Mouse (Mus musculus): Measurements from ENCODE around the gene Ctnnd2.

Gene Ctnnd2

GRCm38 (mm10) chr15:30990421-30991252 lies 818.2 kb downstream of the Ctnnd2 start:
- no peak for DNase-seq (ENCODE audit: low spot score in 2 of 2)

DNA sequence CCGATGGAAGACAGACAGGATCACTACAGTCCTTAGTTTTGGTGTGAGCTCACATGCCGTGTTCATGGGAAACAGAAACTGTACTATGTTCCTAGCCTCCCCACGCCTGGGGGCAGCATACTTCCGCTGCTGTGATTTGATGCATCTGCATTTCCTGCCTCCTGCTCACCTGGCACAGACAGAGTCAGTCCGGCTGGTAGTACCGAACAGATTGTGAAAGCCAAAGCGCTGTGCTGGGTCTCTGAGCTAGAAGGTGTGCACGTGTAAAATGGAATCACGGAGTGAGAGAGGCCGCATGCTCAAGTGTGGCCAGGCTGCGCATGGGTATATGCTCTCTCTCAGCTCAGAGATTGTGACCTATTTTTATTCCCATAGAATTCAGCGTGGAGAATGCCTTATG lies 820.0 kb downstream of the Ctnnd2 start:
- DNase-seq (ENCODE audit: low spot score in 2 of 2), result no peak

DNA sequence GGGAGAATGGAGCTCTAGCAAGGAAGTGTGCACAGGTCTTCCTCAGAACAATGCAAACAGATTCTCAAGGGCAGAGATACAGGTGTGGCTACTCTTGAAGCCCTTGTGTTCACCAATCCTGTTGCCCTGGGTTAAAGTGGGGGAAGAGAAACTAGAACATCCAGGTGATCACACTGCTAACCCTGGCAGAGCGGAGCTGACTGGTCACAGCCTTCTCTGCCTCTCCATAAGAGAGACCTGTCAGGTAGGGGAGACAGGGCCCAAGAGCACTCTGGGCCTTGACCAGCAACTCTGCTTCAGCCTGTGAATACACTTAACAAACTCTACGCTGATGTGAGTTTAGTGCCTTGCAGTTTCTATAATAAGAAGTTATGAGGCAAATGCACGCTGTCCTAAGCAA lies 820.5 kb downstream of the Ctnnd2 start:
- no peak for DNase-seq (ENCODE audit: low spot score in 2 of 2)

DNA sequence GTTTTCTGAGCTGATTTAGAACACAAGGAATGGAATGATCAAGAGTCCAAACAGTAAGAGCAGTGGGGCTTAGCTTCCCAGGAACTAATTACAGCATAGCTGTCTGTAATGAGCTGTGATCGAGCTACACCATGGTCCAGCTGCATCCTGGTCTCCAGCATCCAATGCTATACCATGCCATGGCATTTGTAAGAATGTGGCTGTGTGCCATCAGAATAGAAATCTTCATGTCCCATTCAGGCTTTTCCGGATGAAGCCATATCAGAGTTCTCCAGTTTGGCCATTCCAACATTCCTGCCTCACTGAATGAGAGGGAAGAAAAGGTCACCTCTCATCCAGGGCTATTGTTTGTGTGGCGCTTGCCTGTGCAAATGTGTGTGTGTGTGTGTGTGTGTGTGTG lies 823.0 kb downstream of the Ctnnd2 start:
- peak in 1 of 2 experiments; percentile 3 for DNase-seq (ENCODE audit: low spot score in 2 of 2)

DNA sequence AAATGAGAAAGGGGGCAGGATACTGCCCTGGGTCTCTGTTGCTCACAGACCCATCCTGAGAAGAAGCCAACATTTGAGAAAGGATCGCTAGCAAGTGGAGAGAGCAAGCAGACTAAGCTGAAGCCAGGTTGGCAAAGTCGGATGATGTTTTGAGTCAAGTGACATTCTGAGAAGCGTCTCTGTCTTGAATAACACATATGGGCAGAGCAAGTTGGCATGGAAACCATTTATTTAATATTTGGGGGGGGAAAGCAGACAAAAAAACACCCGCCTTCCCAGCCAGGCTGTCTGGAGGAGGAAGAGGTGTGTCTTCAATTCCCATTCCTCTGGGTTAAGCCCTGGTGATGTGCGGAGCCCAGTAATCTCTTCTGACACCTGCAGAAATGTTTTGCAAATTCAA lies 832.1 kb downstream of the Ctnnd2 start:
- DNase-seq (ENCODE audit: low spot score in 2 of 2), result no peak

GRCm38 (mm10) chr15:31004976-31005375 lies 832.6 kb downstream of the Ctnnd2 start:
- no peak for DNase-seq (ENCODE audit: low spot score in 2 of 2)

GRCm38 (mm10) chr15:31006050-31006824 lies 833.8 kb downstream of the Ctnnd2 start:
- DNase-seq (ENCODE audit: low spot score in 2 of 2), result no peak

- DNase-seq (ENCODE audit: low spot score in 2 of 2), result no peak
Measured at GRCm38 (mm10) chr15:31006825-31007157, 834.4 kb downstream of the Ctnnd2 start.

DNA sequence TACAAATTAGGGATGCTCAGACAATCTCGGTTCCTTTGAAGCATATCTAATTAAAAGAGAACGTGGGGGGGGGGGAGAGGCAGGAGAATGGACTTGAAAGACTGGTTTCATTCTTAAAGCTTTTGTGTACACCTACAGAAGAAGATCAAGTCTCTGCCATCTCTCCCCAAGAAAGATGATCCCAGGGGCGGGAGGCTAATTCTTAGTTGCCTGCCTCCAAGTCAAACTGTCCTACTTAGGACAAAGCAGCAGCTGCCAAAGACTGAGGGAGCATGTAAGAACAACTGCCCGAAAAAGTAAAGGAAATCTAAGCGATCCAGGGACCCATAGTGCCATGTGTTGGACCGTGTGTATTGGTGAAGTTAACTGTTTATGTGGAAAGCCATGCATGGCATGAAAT lies 836.2 kb downstream of the Ctnnd2 start:
- DNase-seq (ENCODE audit: low spot score in 2 of 2), result no peak

DNA sequence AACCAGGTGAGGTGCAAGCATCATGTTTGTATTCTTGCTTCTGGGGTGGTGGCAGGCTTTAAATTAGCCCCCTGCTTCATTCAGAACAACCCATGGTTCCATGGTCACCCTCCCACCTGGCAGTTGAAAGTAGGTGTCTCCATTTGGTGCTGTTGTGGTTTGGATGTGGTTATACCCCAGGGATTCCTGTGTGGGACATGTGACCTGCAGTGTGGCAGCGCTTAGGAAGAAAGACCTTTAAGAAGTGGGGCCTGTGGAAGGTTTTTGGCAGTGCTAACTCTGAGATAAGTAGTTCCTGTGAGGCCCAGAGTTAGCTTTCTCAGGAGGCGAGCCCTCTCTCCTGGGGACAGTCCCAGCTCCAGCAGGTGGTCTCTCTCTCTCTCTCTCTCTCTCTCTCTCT lies 848.4 kb downstream of the Ctnnd2 start:
- DNase-seq (ENCODE audit: low spot score in 2 of 2), result no peak

- no peak for DNase-seq (ENCODE audit: low spot score in 2 of 2)
Measured at GRCm38 (mm10) chr15:31022012-31022411, 849.6 kb downstream of the Ctnnd2 start.

DNA sequence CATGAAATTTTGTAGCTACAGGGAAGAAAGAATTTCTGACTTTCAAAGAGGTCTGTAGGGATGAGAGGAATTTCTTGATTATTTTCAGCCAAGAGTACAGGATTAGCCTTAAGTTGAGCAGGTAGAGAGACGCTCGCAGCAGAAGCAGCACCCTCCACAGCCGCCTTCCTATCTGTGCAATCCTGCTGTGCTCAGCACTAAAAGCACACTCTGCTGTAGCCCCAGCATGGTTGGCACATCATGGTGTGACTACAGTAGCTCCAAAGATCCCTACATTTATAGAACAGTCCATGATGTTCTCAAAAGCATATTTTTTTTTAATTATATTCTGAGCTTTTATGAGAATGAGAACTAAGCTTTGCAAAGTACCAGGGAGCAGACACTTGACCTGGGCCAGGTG lies 850.1 kb downstream of the Ctnnd2 start:
- DNase-seq (ENCODE audit: low spot score in 2 of 2), result no peak

DNA sequence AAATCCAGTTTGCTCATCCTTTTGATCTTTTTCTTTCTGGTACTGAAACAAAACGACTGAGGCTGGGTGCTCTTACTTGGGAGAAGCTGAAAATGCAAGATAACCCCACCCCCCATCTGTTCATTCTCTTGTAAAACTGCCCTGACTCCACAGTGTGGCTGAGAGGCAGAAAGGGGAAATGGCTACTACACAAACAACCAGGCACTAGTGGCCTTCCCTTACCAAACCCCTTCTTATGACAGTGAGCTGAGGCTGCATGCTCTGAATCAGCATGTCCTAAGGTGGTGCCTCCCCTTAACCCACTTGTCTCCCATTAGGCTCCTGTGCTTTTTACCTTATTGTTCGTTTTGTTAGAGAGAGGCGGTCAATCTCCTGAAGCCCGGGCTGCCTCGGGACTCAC lies 851.4 kb downstream of the Ctnnd2 start:
- DNase-seq (ENCODE audit: low spot score in 2 of 2), result no peak

- no peak for DNase-seq (ENCODE audit: low spot score in 2 of 2)
Measured at GRCm38 (mm10) chr15:31027448-31028230, 855.2 kb downstream of the Ctnnd2 start.

DNA sequence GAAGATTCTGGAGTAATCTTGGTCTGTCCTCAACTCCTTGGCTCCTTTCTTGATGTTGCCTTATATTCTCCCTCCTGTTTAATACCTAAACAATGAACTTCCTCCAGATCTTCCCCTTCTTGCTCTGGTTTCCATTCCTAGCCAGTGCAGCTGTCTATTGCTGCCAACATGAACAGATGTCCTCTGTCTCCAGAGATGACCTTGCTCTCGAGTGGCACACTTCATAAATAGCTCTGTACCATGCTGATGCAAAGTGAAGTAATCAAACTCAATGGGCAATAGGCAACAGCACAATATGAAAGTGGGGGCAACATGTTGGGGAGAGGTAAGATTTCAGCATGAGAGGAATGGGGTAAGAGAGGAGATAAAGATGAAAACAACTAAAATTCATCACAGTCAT lies 872.6 kb downstream of the Ctnnd2 start:
- no peak for DNase-seq (ENCODE audit: low spot score in 2 of 2)

DNA sequence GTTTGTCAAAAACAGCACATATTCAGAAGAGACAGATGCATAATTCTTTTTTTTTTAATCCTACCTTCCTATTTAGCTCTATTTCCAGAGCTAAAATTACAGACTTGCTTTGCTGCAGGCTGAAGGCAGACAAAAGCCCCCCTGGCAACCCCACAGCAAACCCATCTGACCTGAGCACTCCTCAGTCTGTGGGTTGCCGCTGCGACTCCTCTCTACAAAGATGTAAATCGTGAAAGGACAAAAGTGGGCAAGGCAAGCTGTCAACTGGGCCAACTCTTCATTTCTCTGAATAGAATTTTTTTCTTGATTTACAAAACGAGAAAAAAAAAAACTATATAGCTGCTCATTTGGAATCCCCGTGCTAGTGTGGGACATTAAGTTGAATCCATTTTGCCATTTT lies 879.1 kb downstream of the Ctnnd2 start:
- DNase-seq (ENCODE audit: low spot score in 2 of 2), result no peak

DNA sequence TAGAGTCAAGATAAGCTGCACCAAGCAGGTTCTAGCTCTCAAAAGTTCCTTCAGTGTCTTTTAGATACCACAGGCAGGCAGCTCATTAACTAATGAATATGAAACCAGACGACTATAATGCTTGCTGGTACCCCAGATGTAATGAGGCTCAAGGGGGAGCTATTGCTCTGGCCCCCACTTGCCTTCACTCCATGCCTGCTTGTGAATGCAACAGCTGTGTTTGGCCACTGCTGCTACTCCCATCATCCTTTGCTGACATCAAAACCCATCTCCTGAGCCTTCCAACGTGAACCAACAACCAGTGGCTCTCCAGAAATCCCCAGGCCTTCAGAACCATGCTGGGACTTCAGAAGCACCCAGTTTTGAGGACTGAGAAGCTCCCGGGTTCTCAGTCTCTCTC lies 883.8 kb downstream of the Ctnnd2 start:
- no peak for DNase-seq (ENCODE audit: low spot score in 2 of 2)

DNA sequence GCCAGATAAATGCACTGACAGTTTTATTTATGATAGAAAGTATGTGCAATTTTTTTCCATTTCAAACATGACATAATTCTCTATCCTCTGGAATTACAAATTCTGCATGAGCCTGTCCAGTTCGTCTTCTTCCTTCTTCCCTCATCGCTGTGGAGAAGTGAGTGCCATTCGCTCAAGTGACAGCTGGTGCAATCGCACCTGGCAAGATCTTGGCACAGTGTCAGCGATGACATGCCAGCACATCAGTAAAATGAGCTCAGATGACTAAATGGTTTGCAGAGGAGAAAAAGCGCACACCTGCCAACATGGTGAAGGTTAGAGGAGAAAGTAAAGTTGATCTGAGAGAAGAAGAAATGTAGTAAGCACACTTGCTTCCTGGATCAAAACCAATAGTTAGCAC lies 885.9 kb downstream of the Ctnnd2 start:
- no peak for DNase-seq (ENCODE audit: low spot score in 2 of 2)

DNA sequence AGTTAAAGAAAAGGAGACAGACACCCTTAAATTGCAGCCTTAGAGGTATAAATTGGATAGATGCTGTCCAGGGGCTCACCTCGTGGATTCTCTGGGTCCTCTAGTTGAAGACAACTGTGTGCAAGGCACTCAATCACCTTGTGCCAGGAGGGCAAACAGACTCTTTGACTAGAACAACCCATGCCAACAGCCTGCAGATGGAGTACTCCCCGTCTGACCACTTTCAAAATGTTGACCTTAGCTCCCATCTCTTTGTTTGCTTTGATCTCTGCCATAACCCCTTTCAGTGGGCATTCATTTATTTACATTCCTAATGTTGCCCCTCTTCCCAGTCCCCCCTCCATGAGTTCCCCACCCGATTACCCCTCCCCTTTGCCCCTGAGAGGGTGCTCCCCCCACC lies 891.3 kb downstream of the Ctnnd2 start:
- no peak for DNase-seq (ENCODE audit: low spot score in 2 of 2)

GRCm38 (mm10) chr15:31068127-31068526 lies 895.7 kb downstream of the Ctnnd2 start:
- DNase-seq (ENCODE audit: low spot score in 2 of 2), result no peak

DNA sequence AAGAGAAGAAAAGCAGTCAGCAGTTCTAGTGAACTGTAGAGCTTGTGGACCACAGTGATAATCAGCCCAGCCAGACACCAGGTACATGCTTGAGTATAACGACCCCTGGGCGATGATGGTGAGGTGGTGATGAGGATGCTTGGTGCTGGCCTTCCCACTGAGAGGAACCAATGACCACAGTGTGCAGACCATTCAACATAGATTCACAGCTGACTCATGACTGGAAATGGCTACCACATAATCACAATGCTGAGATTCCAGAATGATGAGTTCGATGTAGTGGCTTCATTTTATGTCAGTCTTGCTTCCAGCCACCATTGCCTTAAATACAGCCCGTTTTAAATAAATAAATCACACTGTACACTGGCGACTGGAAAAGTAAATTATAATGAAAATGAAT lies 897.9 kb downstream of the Ctnnd2 start:
- DNase-seq (ENCODE audit: low spot score in 2 of 2), result no peak
